Mouse (Mus musculus) MEL (cell line): ENCODE data around the gene Gnat1. TPM values are rescaled to one million over a fixed set of nuclear protein-coding genes. Genes with fewer than 3 reads are reported as not detected.

Experiments used
- DNase-seq: peaks from one replicate; pipeline ENCODE4 v3.0.0; 2011; ENCODE audit warnings: low read depth, low spot score
- H3K27ac ChIP-seq: 2 replicates; pipeline ENCODE4 v1.5.1; 2012; ENCODE audit warnings: low read depth, mild to moderate bottlenecking, control low read depth, low read length, moderate library complexity; ENCODE audit not compliant: control insufficient read depth
- H3K27me3 ChIP-seq, 2 experiments: fragments of 150-350 bp in 1 of 2; sonication (generic) in 1 of 2; 2 replicates each; pipeline ENCODE4 v1.6.1; 2012; ENCODE audit warnings: low read length in 2 of 2, mild to moderate bottlenecking in 2 of 2, improper control_type of control experiment in 1 of 2, moderate library complexity in 1 of 2; ENCODE audit not compliant: insufficient read depth in 2 of 2, control insufficient read depth in 1 of 2
- H3K36me3 ChIP-seq, 2 experiments: 2 replicates each; pipeline ENCODE4 v1.6.1; 2012 to 2014; ENCODE audit warnings: low read length in 2 of 2, improper control_type of control experiment in 1 of 2, inconsistent platforms in 1 of 2, mild to moderate bottlenecking in 1 of 2; ENCODE audit not compliant: insufficient read depth in 2 of 2, control insufficient read depth in 1 of 2
- H3K4me1 ChIP-seq, 2 experiments: fragments of 150-350 bp in 1 of 2; sonication (generic) in 1 of 2; 2 replicates each; pipeline ENCODE4 v1.6.1; 2012; ENCODE audit warnings: low read length in 2 of 2, improper control_type of control experiment in 1 of 2, mild to moderate bottlenecking in 1 of 2; ENCODE audit not compliant: insufficient read depth in 2 of 2, control insufficient read depth in 1 of 2
- H3K4me3 ChIP-seq, 2 experiments: fragments of 150-350 bp in 1 of 2; sonication (generic) in 1 of 2; 2 replicates each; pipeline ENCODE4 v1.5.1; 2012; ENCODE audit warnings: low read depth in 2 of 2, low read length in 2 of 2, mild to moderate bottlenecking in 2 of 2, moderate library complexity in 2 of 2, control low read depth in 1 of 2, improper control_type of control experiment in 1 of 2; ENCODE audit not compliant: control insufficient read depth in 1 of 2, insufficient read depth in 1 of 2
- H3K79me2 ChIP-seq: 2 replicates; pipeline ENCODE4 v1.6.1; 2012; ENCODE audit warnings: mild to moderate bottlenecking, low read length, moderate library complexity; ENCODE audit not compliant: control insufficient read depth, poor library complexity, insufficient read depth
- H3K9ac ChIP-seq: 2 replicates; pipeline ENCODE4 v1.6.1; 2012; ENCODE audit warnings: low read depth, mild to moderate bottlenecking, control low read depth, low read length, moderate library complexity; ENCODE audit not compliant: control insufficient read depth, poor library complexity, severe bottlenecking
- H3K9me3 ChIP-seq: fragments of 150-350 bp; sonication (generic); replicated peaks from 2 replicates; pipeline ENCODE4 v1.6.1; 2012; ENCODE audit warnings: mild to moderate bottlenecking, low read length, improper control_type of control experiment, moderate library complexity; ENCODE audit not compliant: insufficient read depth
- BHLHE40 ChIP-seq: IDR thresholded peaks from 2 replicates; pipeline ENCODE4 v1.6.1; 2012; ENCODE audit warnings: low read depth, mild to moderate bottlenecking, inconsistent platforms, low read length, improper control_type of control experiment, borderline replicate concordance
- CHD1 ChIP-seq: IDR thresholded peaks from 2 replicates; pipeline ENCODE4 v1.6.1; 2012; ENCODE audit warnings: low read depth, mild to moderate bottlenecking, inconsistent platforms, low read length, improper control_type of control experiment
- CTCF ChIP-seq, 3 experiments: IDR thresholded peaks in 2 of 3; conservative IDR thresholded peaks in 1 of 3; 2 replicates each; pipeline ENCODE4 v1.5.1; 2011 to 2012; ENCODE audit warnings: low read length in 3 of 3, low read depth in 2 of 3, mild to moderate bottlenecking in 2 of 3, improper control_type of control experiment in 1 of 3, inconsistent platforms in 1 of 3, mixed read lengths in 1 of 3, moderate library complexity in 1 of 3; ENCODE audit not compliant: control insufficient read depth in 1 of 3, insufficient read depth in 1 of 3, poor library complexity in 1 of 3, severe bottlenecking in 1 of 3
- E2F4 ChIP-seq: IDR thresholded peaks from 2 replicates; pipeline ENCODE4 v1.6.1; 2011; ENCODE audit warnings: low read depth, low read length, improper control_type of control experiment, borderline replicate concordance
- EP300 ChIP-seq, 2 experiments: IDR thresholded peaks; 2 replicates each; pipeline ENCODE4 v1.6.1; 2011; ENCODE audit warnings: improper control_type of control experiment in 2 of 2, low read length in 2 of 2, low read depth in 1 of 2, mild to moderate bottlenecking in 1 of 2
- ETS1 ChIP-seq: IDR thresholded peaks from 2 replicates; pipeline ENCODE4 v1.6.1; 2012; ENCODE audit warnings: low read depth, mild to moderate bottlenecking, inconsistent platforms, low read length, improper control_type of control experiment, moderate library complexity
- GABPA ChIP-seq: IDR thresholded peaks from 2 replicates; pipeline ENCODE4 v1.6.1; 2012; ENCODE audit warnings: low read depth, mild to moderate bottlenecking, inconsistent platforms, low read length, improper control_type of control experiment, moderate library complexity
- GATA1 ChIP-seq: IDR thresholded peaks from 2 replicates; pipeline ENCODE4 v1.6.1; 2011; ENCODE audit warnings: low read depth, low read length, improper control_type of control experiment
- HCFC1 ChIP-seq: IDR thresholded peaks from 2 replicates; pipeline ENCODE4 v1.6.1; 2012; ENCODE audit warnings: low read depth, mild to moderate bottlenecking, inconsistent platforms, low read length, improper control_type of control experiment, moderate library complexity
- JUND ChIP-seq: IDR thresholded peaks from 2 replicates; pipeline ENCODE4 v1.6.1; 2011; ENCODE audit warnings: low read depth, mild to moderate bottlenecking, improper control_type of control experiment, low read length
- MAFK ChIP-seq: IDR thresholded peaks from 2 replicates; pipeline ENCODE4 v1.6.1; 2011; ENCODE audit warnings: low read depth, mild to moderate bottlenecking, low read length, improper control_type of control experiment, borderline replicate concordance
- MAZ ChIP-seq: IDR thresholded peaks from 2 replicates; pipeline ENCODE4 v1.6.1; 2012; ENCODE audit warnings: low read depth, mild to moderate bottlenecking, inconsistent platforms, low read length, improper control_type of control experiment
- MXI1 ChIP-seq: IDR thresholded peaks from 2 replicates; pipeline ENCODE4 v1.6.1; 2011; ENCODE audit warnings: mild to moderate bottlenecking, low read depth, low read length, improper control_type of control experiment
- MYC ChIP-seq: IDR thresholded peaks from 2 replicates; pipeline ENCODE4 v1.6.1; 2011; ENCODE audit warnings: low read depth, mild to moderate bottlenecking, low read length, improper control_type of control experiment, moderate library complexity
- POLR2A ChIP-seq, 2 experiments: IDR thresholded peaks; 2 replicates each; pipeline ENCODE4 v1.6.1; 2011 to 2012; ENCODE audit warnings: low read length in 2 of 2, mild to moderate bottlenecking in 2 of 2, control low read depth in 1 of 2, improper control_type of control experiment in 1 of 2, low read depth in 1 of 2, moderate library complexity in 1 of 2; ENCODE audit not compliant: control insufficient read depth in 1 of 2, insufficient read depth in 1 of 2, poor library complexity in 1 of 2
- POLR2AphosphoS2 ChIP-seq: IDR thresholded peaks from 2 replicates; pipeline ENCODE4 v1.6.1; 2011; ENCODE audit warnings: low read length, improper control_type of control experiment
- POLR2AphosphoS5 ChIP-seq: IDR thresholded peaks from 2 replicates; pipeline ENCODE4 v1.6.1; 2012; ENCODE audit warnings: low read depth, borderline replicate concordance, mild to moderate bottlenecking, inconsistent platforms, low read length, moderate library complexity, mixed read lengths
- RAD21 ChIP-seq: IDR thresholded peaks from 2 replicates; pipeline ENCODE4 v1.6.1; 2011; ENCODE audit warnings: mild to moderate bottlenecking, low read depth, low read length, improper control_type of control experiment
- RCOR1 ChIP-seq: IDR thresholded peaks from 2 replicates; pipeline ENCODE4 v1.6.1; 2012; ENCODE audit warnings: low read depth, mild to moderate bottlenecking, inconsistent platforms, low read length, improper control_type of control experiment
- SIN3A ChIP-seq: IDR thresholded peaks from 2 replicates; pipeline ENCODE4 v1.6.1; 2012; ENCODE audit warnings: low read length, improper control_type of control experiment, inconsistent platforms
- TBP ChIP-seq: IDR thresholded peaks from 2 replicates; pipeline ENCODE4 v1.8.0; 2011; ENCODE audit warnings: low read depth, low read length, improper control_type of control experiment
- USF1 ChIP-seq: IDR thresholded peaks from 2 replicates; pipeline ENCODE4 v1.6.1; 2014; ENCODE audit warnings: low read depth, mild to moderate bottlenecking, inconsistent platforms, low read length, improper control_type of control experiment, moderate library complexity
- USF2 ChIP-seq, 2 experiments: IDR thresholded peaks; 2 replicates each; pipeline ENCODE4 v1.6.1; 2011 to 2012; ENCODE audit warnings: improper control_type of control experiment in 2 of 2, low read length in 2 of 2, borderline replicate concordance in 1 of 2, inconsistent platforms in 1 of 2, low read depth in 1 of 2, mild to moderate bottlenecking in 1 of 2; ENCODE audit not compliant: insufficient read depth in 1 of 2
- ZKSCAN1 ChIP-seq: IDR thresholded peaks from 2 replicates; pipeline ENCODE4 v1.6.1; 2012; ENCODE audit warnings: low read depth, mild to moderate bottlenecking, inconsistent platforms, low read length, improper control_type of control experiment, moderate library complexity
- ZNF384 ChIP-seq: IDR thresholded peaks from 2 replicates; pipeline ENCODE4 v1.6.1; 2012; ENCODE audit warnings: low read depth, mild to moderate bottlenecking, inconsistent platforms, low read length, improper control_type of control experiment
- polyA plus RNA-seq, 2 experiments: library from polyadenylated mRNA; stranded (reverse) in 1 of 2; unstranded in 1 of 2; fragments of >175 nt in 1 of 2; fragments of >200 nt in 1 of 2; gene quantifications; 2 replicates each; pipeline versions ENCODE4 v1.2.1 to v1.2.4; 2012; ENCODE audit warnings: low replicate concordance in 2 of 2, low read depth in 1 of 2; ENCODE audit not compliant: insufficient read length in 2 of 2, insufficient read depth in 1 of 2, missing spikeins in 1 of 2
- total RNA-seq: library from RNA; depleted of rRNA; stranded (reverse); fragments of 300-350 nt; gene quantifications from 2 replicates; pipeline ENCODE4 v1.2.3, GENCODE M21; 2012

The Gnat1 gene
- total and polyA plus RNA-seq, 3 experiments, result 0.27 to 326 TPM; not detected in 1

DNA sequence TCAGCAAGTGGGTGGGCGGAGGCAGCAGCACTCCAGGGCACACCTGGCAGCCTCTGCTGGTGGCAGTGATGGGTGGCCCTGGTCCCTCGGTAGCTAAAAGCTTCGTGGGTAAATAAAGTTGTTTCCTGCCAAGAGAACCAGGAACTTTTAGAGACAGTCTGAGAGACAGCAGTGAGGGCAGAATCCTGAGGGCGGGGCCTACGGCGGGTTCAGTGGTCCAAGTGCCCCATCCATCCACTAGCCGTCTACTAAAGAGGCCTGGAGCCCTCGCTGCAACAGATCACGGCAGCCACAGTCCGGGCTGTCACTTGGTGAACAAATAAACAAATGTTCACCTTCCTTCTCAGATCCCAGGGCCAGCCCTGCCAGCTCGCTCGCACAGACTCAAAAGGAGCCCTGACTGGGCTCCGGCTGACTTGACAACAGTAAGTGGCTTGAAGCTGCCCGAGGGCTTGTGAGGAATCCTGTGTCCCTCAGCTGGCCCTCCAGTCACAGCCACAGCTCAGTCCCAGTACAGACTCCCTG lies 49.5 kb downstream of the Gnat1 start:
- TF ChIP-seq TBP (no peak), SIN3A (no peak), MXI1 (no peak), ZKSCAN1 (no peak), BHLHE40 (no peak), MYC (no peak), GATA1 (no peak), MAFK (no peak)
- Histone ChIP-seq H3K9me3 (no peaks in the 10 kb centered on the region), H3K79me2 (peaks cover 68% of the 10 kb centered on the region), H3K9ac (no peak overlapping the region), H3K27me3 (no peaks in the 10 kb centered on the region), H3K27ac (peak overlapping the region; percentile 86; the same call in 1 of the 2 replicates), H3K36me3 (peaks cover 0 to 18% of the 10 kb centered on the region in 2 experiments; a peak in 2 of 4 replicates), H3K4me3 (no peak overlapping the region; a peak in 1 of 4 replicates), H3K4me1 (peaks cover 6 to 26% of the 10 kb centered on the region in 2 experiments; a peak in 3 of 4 replicates)
- no peak for DNase-seq

DNA sequence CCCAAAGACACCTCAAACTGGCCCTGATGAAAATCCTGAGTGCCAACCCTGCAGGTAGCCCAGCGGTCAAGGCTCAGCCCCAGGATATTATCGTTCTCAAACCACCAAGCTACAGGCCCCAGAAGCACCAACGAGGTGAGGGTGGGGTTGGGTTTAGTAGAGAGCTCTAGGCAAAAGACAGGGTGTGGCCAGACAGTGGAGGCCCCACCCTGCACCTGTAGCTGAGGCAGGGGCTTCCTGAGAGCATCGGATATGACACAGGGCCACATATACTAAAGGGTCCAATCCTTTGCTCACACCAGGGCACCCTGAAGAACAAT lies 50.1 kb downstream of the Gnat1 start:
- H3K79me2 ChIP-seq, result peaks cover 62% of the 10 kb centered on the region
- no peaks in the 10 kb centered on the region for H3K27me3 ChIP-seq
- H3K4me3 ChIP-seq, result peak overlapping the region; percentile 17 to 36; a peak in 3 of 4 replicates
- peak overlapping the region; percentile 86 for H3K27ac ChIP-seq
- H3K4me1 ChIP-seq, result peaks cover 10 to 32% of the 10 kb centered on the region in 2 experiments
- TF ChIP-seq SIN3A, result no peak
- TF ChIP-seq, all 39 proteins: peak for 0
- Histone ChIP-seq H3K36me3 (peaks cover 0 to 22% of the 10 kb centered on the region in 2 experiments; a peak in 2 of 4 replicates), H3K9me3 (no peaks in the 10 kb centered on the region), H3K9ac (peak overlapping the region; percentile 61)
- DNase-seq, result no peak

DNA sequence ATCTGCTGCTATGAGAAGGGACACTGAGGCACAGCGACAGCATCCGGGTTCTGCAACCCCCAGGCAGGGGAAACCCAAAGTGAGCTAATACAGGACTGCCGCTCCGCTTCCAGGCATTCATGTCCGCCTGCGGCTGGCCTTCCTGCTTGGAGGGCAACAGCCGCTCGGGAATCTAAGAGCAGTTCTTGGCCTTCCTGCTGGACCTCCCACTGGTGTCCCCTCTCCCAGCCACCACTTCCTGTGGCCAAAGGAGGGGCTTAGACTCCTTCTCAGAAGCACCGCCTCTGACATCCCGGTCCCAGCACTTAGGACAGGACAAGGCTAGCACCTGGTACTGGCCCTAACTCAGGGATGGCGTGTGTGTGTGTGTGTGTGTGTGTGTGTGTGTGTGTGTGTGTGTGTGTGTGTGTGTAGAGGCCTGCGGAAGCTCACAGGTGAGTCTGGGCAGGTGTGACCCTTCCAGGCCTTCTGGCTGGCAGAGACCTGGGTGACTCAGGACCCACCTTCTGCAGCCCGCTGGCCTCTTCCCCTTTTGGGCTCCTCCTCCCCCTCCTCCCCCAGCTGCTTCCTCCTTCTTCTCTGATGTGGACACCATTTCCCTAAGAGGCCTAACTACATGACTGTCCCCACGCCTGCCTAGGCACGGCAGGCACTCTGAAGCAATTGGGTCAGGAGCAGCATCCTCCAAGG lies 50.6 kb downstream of the Gnat1 start:
- peaks cover 60% of the 10 kb centered on the region for H3K79me2 ChIP-seq
- peaks cover 13 to 37% of the 10 kb centered on the region in 2 experiments for H3K4me1 ChIP-seq
- H3K9ac ChIP-seq, result peak overlapping the region; percentile 61
- H3K9me3 ChIP-seq, result no peaks in the 10 kb centered on the region
- peak overlapping the region; percentile 86 for H3K27ac ChIP-seq
- no peaks in the 10 kb centered on the region for H3K27me3 ChIP-seq
- peak; percentile 89 for DNase-seq
- peaks cover 0 to 27% of the 10 kb centered on the region in 2 experiments; a peak in 2 of 4 replicates for H3K36me3 ChIP-seq
- H3K4me3 ChIP-seq, result peak overlapping the region; percentile 17 to 36; a peak in 3 of 4 replicates
- TF ChIP-seq POLR2AphosphoS5 (no peak), POLR2A (IDR thresholded peaks at IDR 0.05; ENCODE audit: control insufficient read depth in 1 of 2, insufficient read depth in 1 of 2, low read depth in 1 of 2, low read length in 2 of 2, poor library complexity in 1 of 2) (peak in 1 of 2 experiments; percentile 43; a peak in 1 of 4 replicates), E2F4 (no peak), BHLHE40 (no peak), RAD21 (no peak), CTCF (IDR thresholded peaks at IDR 0.05 in 2 of 3, conservative IDR thresholded peaks at IDR 0.05 in 1 of 3; ENCODE audit: control insufficient read depth in 1 of 3, insufficient read depth in 1 of 3, low read depth in 2 of 3, low read length in 3 of 3, poor library complexity in 1 of 3, severe bottlenecking in 1 of 3) (no peak), HCFC1 (peak; percentile 56; the same call in 1 of the 2 replicates), ETS1 (no peak; the same call in 1 of the 2 replicates), POLR2AphosphoS2 (no peak), EP300 (IDR thresholded peaks at IDR 0.05; ENCODE audit: low read depth in 1 of 2, low read length in 2 of 2) (peak; percentile 23 to 30; a peak in 1 of 4 replicates), RCOR1 (no peak), ZNF384 (no peak), CHD1 (no peak), USF2 (IDR thresholded peaks at IDR 0.05; ENCODE audit: borderline replicate concordance in 1 of 2, insufficient read depth in 1 of 2, low read depth in 1 of 2, low read length in 2 of 2) (no peak), MAZ (peak; percentile 48; the same call in 1 of the 2 replicates), JUND (no peak), GABPA (no peak), USF1 (no peak), GATA1 (no peak)
